Comparison of ENCODE assay signal across 24 mouse cellular contexts in the genomic region with DNA sequence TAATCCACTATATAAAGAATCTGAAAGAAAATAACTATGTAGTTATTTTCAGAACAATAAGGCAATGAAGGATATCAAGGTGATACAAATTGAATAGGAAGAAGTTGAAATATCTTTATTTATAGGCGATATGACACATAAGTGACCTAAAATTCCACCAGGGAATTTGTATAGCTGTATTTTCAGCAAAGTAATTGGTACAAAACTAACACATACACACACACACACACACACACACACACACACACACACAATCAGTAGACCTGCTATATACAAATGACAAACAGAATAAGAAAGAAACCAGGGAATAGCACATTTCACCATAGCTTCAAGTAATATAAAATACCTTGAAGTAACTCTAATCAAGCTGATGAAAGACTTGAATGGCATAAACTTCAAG. TPM values are rescaled to one million over a fixed set of nuclear protein-coding genes. Genes with fewer than 3 reads are reported as not detected.
"Had no signal": no experiment of that assay in that cellular context is flagged by ENCODE, and none has a peak within 500 bp of the region (broad histone marks: within the 10 kb centered on the region; RNA-seq: fewer than 3 reads in every experiment).

No protein-coding gene starts in this region.

- H3K4me3 ChIP-seq: neural tube, embryonic 13.5 days; neural tube, embryonic 15.5 days; stomach, embryonic 15.5 days had no signal

- H3K27me3 ChIP-seq: neural tube, embryonic 13.5 days; neural tube, embryonic 15.5 days; stomach, embryonic 15.5 days had no signal

- H3K36me3 ChIP-seq: neural tube, embryonic 13.5 days; neural tube, embryonic 15.5 days; stomach, embryonic 15.5 days had no signal

- H3K4me2 ChIP-seq: neural tube, embryonic 13.5 days; neural tube, embryonic 15.5 days; stomach, embryonic 15.5 days had no signal

- H3K27ac ChIP-seq: neural tube, embryonic 13.5 days; neural tube, embryonic 15.5 days; stomach, embryonic 15.5 days; stomach, postnatal 0 days had no signal

- H3K9ac ChIP-seq: neural tube, embryonic 13.5 days; neural tube, embryonic 15.5 days; stomach, embryonic 15.5 days had no signal

- H3K4me1 ChIP-seq: neural tube, embryonic 13.5 days; neural tube, embryonic 15.5 days; stomach, embryonic 15.5 days had no signal

- H3K9me3 ChIP-seq: neural tube, embryonic 13.5 days; stomach, embryonic 15.5 days had no signal

- DNase-seq: retina, postnatal 1 day; right cerebral cortex, adult 18-20 months; right cerebral cortex, postnatal 14 days; right cerebral cortex, postnatal 25 days; right cerebral cortex, postnatal 4 days; spleen, adult 18-20 months; thymus, adult 18-20 months; thymus, adult 2 months; thymus, postnatal 14 days; thymus, postnatal 25 days; thymus, postnatal 36 days; thymus, postnatal 4 days had no signal

RNA-seq across cellular contexts. Expression of gene Olfr1255, which starts 8.4 kb away (rescaled TPM):
- polyA plus RNA-seq: neural tube, embryonic 13.5 days; neural tube, embryonic 14.5 days; neural tube, embryonic 15.5 days; small intestine, adult 2 months; spleen, adult 2 months; stomach, embryonic 14.5 days; stomach, embryonic 15.5 days; stomach, embryonic 16.5 days; stomach, postnatal 0 days; testis, adult 2 months; thymus, adult 2 months; thymus, postnatal 0 days; urinary bladder, adult 2 months had no signal

RNA-seq across cellular contexts. Expression of gene Olfr1256, which starts 21.1 kb away (rescaled TPM):
- polyA plus RNA-seq: neural tube, embryonic 13.5 days; neural tube, embryonic 14.5 days; neural tube, embryonic 15.5 days; small intestine, adult 2 months; spleen, adult 2 months; stomach, embryonic 14.5 days; stomach, embryonic 15.5 days; stomach, embryonic 16.5 days; stomach, postnatal 0 days; testis, adult 2 months; thymus, adult 2 months; thymus, postnatal 0 days; urinary bladder, adult 2 months had no signal

RNA-seq across cellular contexts. Expression of gene Olfr1254, which starts 26.8 kb away (rescaled TPM):
- polyA plus RNA-seq: neural tube, embryonic 13.5 days; neural tube, embryonic 14.5 days; neural tube, embryonic 15.5 days; small intestine, adult 2 months; spleen, adult 2 months; stomach, embryonic 14.5 days; stomach, embryonic 15.5 days; stomach, embryonic 16.5 days; stomach, postnatal 0 days; testis, adult 2 months; thymus, adult 2 months; thymus, postnatal 0 days; urinary bladder, adult 2 months had no signal

RNA-seq across cellular contexts. Expression of gene Olfr48, which starts 27.8 kb away (rescaled TPM):
- polyA plus RNA-seq: neural tube, embryonic 13.5 days; neural tube, embryonic 14.5 days; small intestine, adult 2 months; spleen, adult 2 months; stomach, embryonic 14.5 days; stomach, embryonic 15.5 days; stomach, embryonic 16.5 days; stomach, postnatal 0 days; testis, adult 2 months; thymus, adult 2 months; thymus, postnatal 0 days; urinary bladder, adult 2 months had no signal

RNA-seq across cellular contexts. Expression of gene Olfr1257, which starts 58.0 kb away (rescaled TPM):
- polyA plus RNA-seq: neural tube, embryonic 13.5 days; neural tube, embryonic 14.5 days; neural tube, embryonic 15.5 days; small intestine, adult 2 months; spleen, adult 2 months; stomach, embryonic 14.5 days; stomach, embryonic 15.5 days; stomach, embryonic 16.5 days; stomach, postnatal 0 days; thymus, adult 2 months; thymus, postnatal 0 days; urinary bladder, adult 2 months had no signal
